9 mouse cellular contexts compared by ENCODE assay signal in the genomic region with DNA sequence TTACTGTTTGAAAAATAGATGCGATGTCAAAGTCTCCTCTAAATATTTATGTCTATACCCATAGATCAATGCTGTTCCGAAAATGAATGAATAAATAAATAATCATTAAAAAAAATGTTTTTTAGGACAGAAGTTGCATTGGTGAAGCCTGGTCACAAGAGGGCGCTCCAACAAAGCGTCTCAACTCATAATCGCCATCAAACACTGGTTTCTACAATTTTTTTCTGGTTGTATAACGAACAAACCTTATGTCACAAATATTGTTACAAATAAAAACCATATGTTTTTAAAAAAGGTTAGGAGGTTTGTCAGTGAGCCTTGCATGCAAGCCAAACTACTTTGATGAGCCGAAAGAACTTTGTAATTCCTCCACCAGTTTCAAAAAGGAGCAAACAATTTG. TPM values are rescaled to one million over a fixed set of nuclear protein-coding genes. Genes with fewer than 3 reads are reported as not detected.
DNase-seq lines count a peak whose midpoint lies in the region; ATAC-seq and TF ChIP-seq lines count a peak whose summit lies in the region.
"Had no signal": no experiment of that assay in that cellular context is flagged by ENCODE, and none has a peak within 500 bp of the region (broad histone marks: within the 10 kb centered on the region; RNA-seq: fewer than 3 reads in every experiment).

No protein-coding gene starts in this region.

- peak; percentile 90 for TF ChIP-seq CTCF in kidney, postnatal 0 days (IDR thresholded peaks at IDR 0.05; ENCODE audit: low read depth)
- TF ChIP-seq CTCF in CH12.LX (conservative IDR thresholded peaks at IDR 0.05 in 1 of 2, IDR thresholded peaks at IDR 0.05 in 1 of 2; ENCODE audit: low read depth in 2 of 2, low read length in 2 of 2), result peak; percentile 81 to 85
- TF ChIP-seq CTCF in cortical plate, adult 2 months (IDR thresholded peaks at IDR 0.05; ENCODE audit: extremely low read depth, insufficient read depth, low read length), result peak; percentile 82

- H3K9ac ChIP-seq in kidney, postnatal 0 days (ENCODE audit: low read depth, low read length), result no peak overlapping the region
- no peak overlapping the region for H3K9ac ChIP-seq in CH12.LX (ENCODE audit: insufficient read depth, low read depth)
- H3K9ac ChIP-seq: neural tube, embryonic 13.5 days had no signal

- no peaks in the 10 kb centered on the region for H3K9me3 ChIP-seq in kidney, postnatal 0 days (replicated peaks; ENCODE audit: low read length)
- H3K9me3 ChIP-seq in CH12.LX (replicated peaks; ENCODE audit: low read length), result no peaks in the 10 kb centered on the region
- H3K9me3 ChIP-seq: neural tube, embryonic 13.5 days had no signal

- WGBS in kidney, postnatal 0 days, result 11% methylated on average over 7 of the region's 7 CpGs

- H3K4me1 ChIP-seq in kidney, postnatal 0 days (replicated peaks; ENCODE audit: insufficient read depth, low read length), result no peaks in the 10 kb centered on the region
- H3K4me1 ChIP-seq in CH12.LX (ENCODE audit: control insufficient read depth in 1 of 2, insufficient read depth in 2 of 2), result no peaks in the 10 kb centered on the region
- no peaks in the 10 kb centered on the region for H3K4me1 ChIP-seq in cortical plate, adult 2 months (ENCODE audit: control insufficient read depth, insufficient read depth, low read length)

- peak; percentile 95 for TF ChIP-seq RAD21 in CH12.LX (IDR thresholded peaks at IDR 0.05; ENCODE audit: low read depth, low read length)

- no peak overlapping the region for H3K4me3 ChIP-seq in kidney, postnatal 0 days (replicated peaks; ENCODE audit: low read depth, low read length)
- no peak overlapping the region for H3K4me3 ChIP-seq in CH12.LX (replicated peaks in 1 of 3; ENCODE audit: low read depth in 2 of 3, low read length in 2 of 3, poor library complexity in 1 of 3)
- no peak overlapping the region for H3K4me3 ChIP-seq in cortical plate, adult 2 months (ENCODE audit: insufficient read depth, low read length)
- H3K4me3 ChIP-seq: neural tube, embryonic 13.5 days had no signal

- H3K36me3 ChIP-seq in kidney, postnatal 0 days (ENCODE audit: insufficient read depth, low read length), result no peaks in the 10 kb centered on the region
- no peaks in the 10 kb centered on the region for H3K36me3 ChIP-seq in CH12.LX (replicated peaks in 1 of 2; ENCODE audit: control insufficient read depth in 1 of 2, insufficient read depth in 1 of 2, low read length in 1 of 2)
- H3K36me3 ChIP-seq: neural tube, embryonic 13.5 days had no signal

- peak; percentile 67 for DNase-seq in adrenal gland, postnatal 10 days
- no peak for DNase-seq in adrenal gland, postnatal 4 days (ENCODE audit: low spot score in 2 of 2)
- peak; percentile 75 for DNase-seq in kidney, postnatal 0 days (ENCODE audit: low spot score)
- DNase-seq in kidney, adult 8-10 months, result no peak
- DNase-seq in CH12.LX (ENCODE audit: extremely low read depth), result peak; percentile 45
- DNase-seq in lung, postnatal 14 days, result peak; percentile 55

- in situ Hi-C loops in CH12.LX (cut with MboI; ENCODE audit: low pct_ligation_motif_present, low pct_unique_long_range_greater_than_20kb, low sequenced_read_pairs), result loop anchor here (10.0 kb wide), 1 partner anchor 429 kb away; no protein-coding TSS in a partner anchor

- H3K79me2 ChIP-seq in CH12.LX (replicated peaks; ENCODE audit: control insufficient read depth, extremely low read depth, insufficient read depth, poor library complexity, severe bottlenecking), result no peaks in the 10 kb centered on the region

- 0 out of 2 replicates have a peak, but pooled peaks cover 4% of the 10 kb centered on the region for H3K27me3 ChIP-seq in kidney, postnatal 0 days (ENCODE audit: insufficient read depth, low read length)
- H3K27me3 ChIP-seq in CH12.LX (replicated peaks), result no peaks in the 10 kb centered on the region

- dilution Hi-C loops in CH12.LX (cut with MboI; ENCODE audit: extremely low pct_ligation_motif_present, extremely low pct_unique_long_range_greater_than_20kb, low sequenced_read_pairs), result no loop called here

- no peak for TF ChIP-seq EP300 in CH12.LX (IDR thresholded peaks at IDR 0.05; ENCODE audit: low read length)

- H3K27ac ChIP-seq in kidney, postnatal 0 days, result no peak overlapping the region
- no peak overlapping the region for H3K27ac ChIP-seq in CH12.LX (ENCODE audit: insufficient read depth, low read depth)
- H3K27ac ChIP-seq in cortical plate, adult 2 months (ENCODE audit: insufficient read depth, low read length), result no peak overlapping the region
- H3K27ac ChIP-seq: neural tube, embryonic 13.5 days had no signal

- H3K4me2 ChIP-seq in kidney, postnatal 0 days (ENCODE audit: low read length), result no peak overlapping the region
- H3K4me2 ChIP-seq in CH12.LX (ENCODE audit: insufficient read depth, low read depth, poor library complexity, severe bottlenecking), result peak overlapping the region; percentile 47; the same call in 1 of the 2 replicates
- H3K4me2 ChIP-seq: neural tube, embryonic 13.5 days had no signal

- ATAC-seq in kidney, postnatal 0 days (replicated peaks; ENCODE audit: low FRiP score, low read depth), result no peak
- ATAC-seq in inflammation-experienced regulatory T-cells, adult 6 months, result no peak

- no peak for TF ChIP-seq POLR2A in CH12.LX (IDR thresholded peaks at IDR 0.05; ENCODE audit: low read depth, low read length)
- no peak for TF ChIP-seq POLR2A in cortical plate, adult 2 months (IDR thresholded peaks at IDR 0.05; ENCODE audit: extremely low read depth, insufficient read depth, low read length)

TF ChIP-seq in CH12.LX, 34 proteins besides CTCF, POLR2A, EP300 and RAD21:
- TF ChIP-seq SMC3 (IDR thresholded peaks at IDR 0.05; ENCODE audit: low read depth, low read length) (peak; percentile 83), TCF12 (IDR thresholded peaks at IDR 0.05; ENCODE audit: low read depth, low read length) (no peak), JUND (conservative IDR thresholded peaks at IDR 0.05; ENCODE audit: low read depth, low read length) (peak; percentile 44; the same call in 1 of the 2 replicates), USF1 (IDR thresholded peaks at IDR 0.05; ENCODE audit: low read depth, low read length) (no peak), GABPA (IDR thresholded peaks at IDR 0.05; ENCODE audit: insufficient replicate concordance, low read depth, low read length) (no peak), ZNF384 (IDR thresholded peaks at IDR 0.05; ENCODE audit: low read depth, low read length) (peak; percentile 91), ZC3H11A (IDR thresholded peaks at IDR 0.05; ENCODE audit: low read depth, low read length) (peak; percentile 63), CHD2 (IDR thresholded peaks at IDR 0.05; ENCODE audit: low read length) (no peak)

RNA-seq across cellular contexts. Expression of a gene that starts 52.2 kb away (rescaled TPM):
- total RNA-seq in adrenal gland, postnatal 10 days (2021), result 100 to 1,000 TPM; 333 to 340 TPM
- total RNA-seq in adrenal gland, postnatal 4 days (2021), result 100 to 1,000 TPM; 338 to 365 TPM
- 442 and 483 TPM in 2 replicates for polyA plus RNA-seq in kidney, postnatal 0 days (2015; fragmentation: Nextera tagmentation; extraction: Ambion mirVana)
- total RNA-seq in CH12.LX (2012; rRNA removed) (0.08 and 0.13 TPM in 2 replicates), CH12.LX (2014; rRNA removed) (0.26 TPM in 1 of 2 replicates, not detected in the other)
- polyA plus RNA-seq in CH12.LX (2012; ENCODE audit: insufficient read length, low read depth), result 0.16 TPM in 1 of 2 replicates, not detected in the other
- polyA plus RNA-seq in cortical plate, adult 2 months (2012; rRNA removed), result 18.0 and 23.7 TPM in 2 replicates
- 100 to 1,000 TPM; 114 to 717 (median 120) TPM for polyA plus RNA-seq in inflammation-experienced regulatory T-cells, adult 6 months (2017; shearing (Covaris generic))

Comparison
In these comparisons a context has a peak if more than half of its experiments do, and no peak if none do; other contexts are left out.
1. DNase-seq: peak in adrenal gland, postnatal 10 days (single experiment), kidney, postnatal 0 days (single experiment), CH12.LX (single experiment) and lung, postnatal 14 days (single experiment); none in adrenal gland, postnatal 4 days (0 of 2) and kidney, adult 8-10 months (0 of 2).
2. RNA of a gene that starts 52.2 kb away (polyA plus RNA-seq): 442 to 483 TPM in kidney, postnatal 0 days, 114 to 717 TPM in inflammation-experienced regulatory T-cells, adult 6 months and 18.0 to 23.7 TPM in cortical plate, adult 2 months; 0.16 TPM in CH12.LX; every median in the first group is over 10 times any median in the second.
3. Peak in every context shown above with its lines, with median percentiles within 50 percentile points of each other: CTCF ChIP-seq.